Mouse (Mus musculus): ENCODE measurements at regions not wholly inside any gene's neighbourhood (a gene's known extent, or its start where the extent isn't known, plus 50 kb on each side); places are given as distances from the start of the nearest gene placed in this dataset.

DNA sequence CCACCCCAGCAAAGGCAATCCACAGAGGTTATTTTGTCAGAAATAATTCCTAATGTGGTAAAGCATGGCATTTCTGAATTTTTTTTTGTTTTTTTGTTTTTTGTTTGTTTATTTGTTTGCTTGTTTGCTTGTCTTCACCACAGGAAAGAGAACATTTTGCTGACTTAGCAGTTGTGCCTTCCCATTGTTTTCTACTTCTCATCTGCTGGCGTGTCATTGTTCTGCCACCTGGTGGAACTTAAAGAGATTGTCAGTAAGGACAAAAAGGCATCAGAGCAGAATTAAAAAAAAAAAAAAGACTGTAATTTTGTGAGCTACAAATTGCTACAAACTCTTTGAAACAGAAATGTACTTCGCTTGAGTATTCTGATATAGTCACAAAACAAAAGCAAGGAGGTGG, 79.5 kb downstream of the AI429214 start:
- TF ChIP-seq POLR2A (IDR thresholded peaks at IDR 0.05; ENCODE audit: low read depth, low read length) (no peak), CTCF (IDR thresholded peaks at IDR 0.05; ENCODE audit: borderline replicate concordance, insufficient read depth, low read length) (no peak)
